Mouse (Mus musculus) bone marrow, adult 2 months (tissue): ENCODE data around the gene Ccr7.

Experiments used
- CTCF ChIP-seq: fragments of 200-500 bp; IDR thresholded peaks from 2 replicates; pipeline ENCODE4 v1.5.1; 2011; ENCODE audit warnings: low read length, control low read depth; ENCODE audit not compliant: control insufficient read depth, insufficient read depth
- POLR2A ChIP-seq: fragments of 200-500 bp; IDR thresholded peaks from 2 replicates; pipeline ENCODE4 v1.6.1; 2011; ENCODE audit warnings: low read depth, mild to moderate bottlenecking, control low read depth, low read length, borderline replicate concordance; ENCODE audit not compliant: control insufficient read depth

DNA sequence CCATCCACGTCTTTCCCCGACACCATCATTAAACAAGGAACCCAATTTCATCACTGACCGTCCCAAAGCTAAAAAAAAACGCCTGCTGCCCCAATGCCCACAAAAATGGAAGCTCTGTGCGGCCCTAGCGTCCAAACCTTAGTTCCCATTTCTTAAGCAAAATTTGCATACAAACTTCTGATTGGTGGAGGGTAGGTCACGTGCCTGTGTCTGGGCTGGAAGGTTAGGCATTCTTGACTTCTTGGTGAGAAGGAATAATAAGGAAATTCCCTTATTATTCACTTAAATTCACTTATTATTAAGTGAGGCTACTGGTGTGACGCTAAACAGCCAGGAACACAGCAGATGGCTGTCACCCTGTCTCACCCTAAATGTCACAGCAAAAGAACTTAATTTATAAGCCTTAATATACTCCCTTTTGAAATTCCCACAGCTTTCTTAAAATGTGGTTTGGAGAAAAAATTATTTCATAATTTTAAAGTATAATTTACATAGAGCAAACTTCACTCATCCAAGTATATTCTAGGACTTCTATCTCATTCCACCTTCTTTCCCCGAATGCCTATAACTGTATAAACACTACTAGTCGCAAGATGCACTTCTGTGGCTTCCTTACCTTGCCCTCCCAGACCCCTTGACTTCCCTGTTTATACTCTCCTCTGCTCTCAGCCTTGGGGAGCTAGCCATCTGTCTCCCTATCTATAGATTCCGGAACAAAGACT, 10.3 kb upstream of the Ccr7 start:
- TF ChIP-seq CTCF, result no peak
- no peak for TF ChIP-seq POLR2A
